Comparison of ENCODE assay signal across 8 mouse cellular contexts in genomic region chr2:3283602-3284472, GRCm38 (mm10). TPM values are rescaled to one million over a fixed set of nuclear protein-coding genes. Genes with fewer than 3 reads are reported as not detected.
DNase-seq lines count a peak whose midpoint lies in the region; ATAC-seq lines count a peak whose summit lies in the region.

Nmt2 (plus strand) TSS chr2:3284212.

- H3K9ac ChIP-seq in hindbrain, embryonic 14.5 days: peak within 1 kb of the TSS; percentile 81

- no peaks in the 10 kb centered on the region for H3K27me3 ChIP-seq in hindbrain, embryonic 14.5 days (ENCODE audit: control insufficient read depth, insufficient read depth, low read length)

- peak; percentile 99 for DNase-seq in R1 (ENCODE audit: low read depth, low spot score)
- peak; percentile 98 to 100 for DNase-seq in cerebellum, postnatal 25 days
- DNase-seq in frontal cortex, postnatal 25 days (ENCODE audit: low spot score in 2 of 2): peak; percentile 97
- DNase-seq in hindbrain, embryonic 14.5 days (ENCODE audit: low spot score): peak; percentile 99
- DNase-seq in layer of hippocampus, postnatal 36 days: peak; percentile 99 to 100
- DNase-seq in lung, postnatal 36 days: peak; percentile 100
- DNase-seq in retina, postnatal 1 day: peak; percentile 100
- peak; percentile 97 to 100 for DNase-seq in urinary bladder, adult 18-20 months (ENCODE audit: low spot score in 2 of 2)

- peaks cover 18% of the 10 kb centered on the region for H3K4me1 ChIP-seq in hindbrain, embryonic 14.5 days (replicated peaks; ENCODE audit: control insufficient read depth, insufficient read depth, low read length)

- H3K36me3 ChIP-seq in hindbrain, embryonic 14.5 days (replicated peaks; ENCODE audit: control insufficient read depth, insufficient read depth): no peaks in the 10 kb centered on the region

- H3K4me3 ChIP-seq in hindbrain, embryonic 14.5 days (replicated peaks; ENCODE audit: low read length): peak within 1 kb of the TSS; percentile 70

- WGBS in hindbrain, embryonic 14.5 days: under 1% methylated on average over 74 of the region's 88 CpGs

- peak; percentile 97 for ATAC-seq in hindbrain, embryonic 14.5 days (ENCODE audit: low FRiP score)

- H3K9me3 ChIP-seq in hindbrain, embryonic 14.5 days (ENCODE audit: control insufficient read depth, low read length): no peaks in the 10 kb centered on the region

- H3K4me2 ChIP-seq in hindbrain, embryonic 14.5 days (replicated peaks): peak within 1 kb of the TSS; percentile 70

- H3K27ac ChIP-seq in hindbrain, embryonic 14.5 days: peak within 1 kb of the TSS; percentile 95

RNA-seq across cellular contexts. Expression of gene Nmt2, which starts in this region (rescaled TPM):
- polyA plus RNA-seq in hindbrain, embryonic 14.5 days (2014; fragmentation: Nextera tagmentation; extraction: Ambion mirVana): 98.2 and 103 TPM in 2 replicates
- 10 to 100 TPM; 89.4 to 98.0 TPM for total RNA-seq in layer of hippocampus, postnatal 36 days (2021)

Comparison
In these comparisons a context has a peak if more than half of its experiments do, and no peak if none do; other contexts are left out.
1. Peak in every context shown above with its lines: DNase-seq, ATAC-seq, H3K4me3 ChIP-seq and H3K27ac ChIP-seq.